Mouse (Mus musculus) spleen, postnatal 36 days (tissue): ENCODE measurements around the gene Mup6.
"Not testable (repeated sequence)": the region's sequence is repeated elsewhere in the genome, so short reads cannot be mapped to it uniquely, and the experiment has no call there.

Experiments
- DNase-seq, 2 experiments: peaks; one replicate each; pipeline ENCODE4 v3.0.0; 2022; ENCODE audit warnings: low spot score in 2 of 2, mixed read lengths in 1 of 2

Mup6 gene

DNA sequence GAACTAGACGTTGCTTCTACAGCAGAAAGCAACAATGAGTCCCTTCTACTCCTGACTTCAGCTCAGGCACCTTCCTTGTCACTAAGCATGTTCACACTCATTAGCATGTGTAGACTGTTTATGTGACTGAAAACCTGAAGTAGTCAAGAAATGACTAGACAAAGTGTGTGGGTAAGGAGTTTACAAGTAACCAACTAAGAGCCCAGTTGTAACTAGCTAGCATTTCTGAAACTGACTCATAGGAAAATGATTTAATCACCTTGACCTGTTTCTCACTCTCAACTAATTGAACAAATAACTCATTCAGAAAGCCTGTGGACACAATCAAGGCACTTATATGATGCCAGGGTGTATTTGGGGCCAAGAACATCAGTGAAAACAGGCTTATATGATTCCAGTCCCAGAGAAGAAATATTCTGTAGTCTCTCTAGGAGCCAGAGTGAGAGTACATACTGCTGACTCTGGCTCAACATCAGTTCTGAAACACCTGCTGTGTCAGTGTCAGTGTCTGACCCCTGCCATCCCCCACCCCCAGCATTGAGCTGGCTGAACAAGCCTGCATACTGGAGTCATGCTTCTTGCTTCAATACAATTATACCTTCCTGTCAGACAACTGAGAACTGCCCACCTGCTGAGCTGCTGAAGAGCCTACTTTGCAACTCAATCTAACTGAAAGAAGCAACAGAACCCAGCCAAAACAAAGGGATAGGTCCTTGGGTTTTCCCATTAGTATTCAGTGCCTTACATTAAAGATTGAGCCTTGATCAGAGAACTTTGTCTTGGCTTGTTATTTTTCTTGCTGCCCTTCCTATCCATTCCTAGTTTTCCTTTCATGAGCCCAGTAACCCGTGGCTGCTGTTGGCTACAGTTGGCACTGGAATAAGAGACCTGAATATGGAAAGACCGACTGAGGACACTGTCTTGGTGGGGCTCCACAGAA lies at the start of gene Mup6:
Gene Mup6 (plus strand): TSS at position 890 of the 940 bp plus-strand sequence.
- DNase-seq, result no peak

DNA sequence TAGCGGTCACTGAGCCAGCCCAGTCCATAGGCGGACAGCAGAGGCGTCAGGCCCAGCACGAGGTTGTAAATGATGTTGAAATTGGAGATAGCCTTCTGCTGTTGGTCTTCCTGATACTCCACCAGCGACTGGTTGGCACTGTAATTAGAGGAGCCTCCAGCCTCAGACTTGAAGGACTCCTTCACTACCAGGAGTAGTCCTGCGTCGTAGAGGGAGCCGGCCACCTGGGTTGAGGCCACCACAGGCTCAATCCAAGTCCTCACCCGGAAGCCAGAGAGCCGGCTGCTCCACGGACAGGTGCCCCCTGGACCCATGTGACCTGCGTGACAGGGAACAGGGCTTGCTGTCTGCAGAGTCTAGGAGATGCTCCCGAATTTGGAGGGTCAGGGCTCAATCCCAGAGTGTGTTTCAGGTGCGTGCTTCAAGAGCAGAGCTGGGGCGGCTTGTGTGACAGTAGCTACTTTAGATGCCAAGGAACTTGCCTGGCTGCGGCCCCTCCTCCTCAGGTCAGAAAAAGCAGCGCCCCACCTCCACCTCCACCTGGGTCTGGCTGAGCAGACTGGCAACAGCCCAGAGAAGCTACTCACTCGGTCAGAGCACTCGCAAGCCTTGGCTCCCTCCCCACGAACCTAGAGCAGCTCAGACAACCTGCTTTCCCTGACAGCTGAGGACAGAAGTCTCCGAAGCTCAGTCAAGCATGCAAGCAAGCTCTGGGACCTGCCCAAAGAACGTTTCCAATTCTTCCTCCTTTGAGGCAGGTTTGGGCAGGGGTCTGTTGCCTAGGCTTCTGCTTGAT lies 49.3 kb upstream of the Mup6 start, which contains the start of gene Slc46a2:
Gene Slc46a2 (minus strand): TSS at position 449 of the 796 bp plus-strand sequence.
- no peak for DNase-seq

DNA sequence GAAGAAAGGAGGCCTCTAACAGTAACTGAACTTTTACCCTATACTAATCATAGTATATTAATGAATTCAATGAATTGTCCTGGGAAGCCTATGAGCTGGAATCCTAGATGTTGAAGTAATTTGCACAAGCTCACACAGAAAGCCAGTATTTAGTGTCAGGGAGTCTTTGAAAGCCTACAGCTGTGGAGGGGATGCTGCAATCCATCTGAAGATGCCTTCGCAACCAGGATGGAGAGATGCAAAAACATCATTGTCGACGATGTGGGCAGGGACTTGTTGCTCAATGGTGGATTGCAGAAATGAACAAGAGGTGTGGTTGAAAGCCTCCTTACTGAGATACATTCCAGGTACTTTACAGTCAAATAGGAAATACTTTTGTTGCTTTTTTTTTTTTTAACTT lies 46.1 kb upstream of the Mup6 start:
- no peak for DNase-seq

DNA sequence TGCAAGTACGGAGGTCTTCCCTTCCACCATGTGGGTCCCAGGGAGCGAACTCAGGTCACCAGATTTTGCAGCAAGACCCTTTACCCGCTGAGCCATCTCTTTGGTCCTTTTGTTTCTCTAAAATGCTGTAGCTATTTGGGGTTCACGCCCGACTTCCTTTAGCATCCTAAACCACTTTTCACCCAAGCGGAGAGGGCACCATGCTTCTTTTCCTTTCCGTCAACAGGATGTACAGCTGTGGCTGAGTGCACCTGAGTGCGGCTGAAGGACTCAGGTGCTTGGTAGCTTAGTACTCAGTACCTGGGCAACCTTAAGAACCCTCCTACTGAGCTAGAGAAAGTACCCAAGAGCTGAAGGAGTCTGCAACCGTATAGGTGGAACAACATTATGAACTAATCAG lies 39.0 kb upstream of the Mup6 start:
- peak; percentile 51 to 56 for DNase-seq

DNA sequence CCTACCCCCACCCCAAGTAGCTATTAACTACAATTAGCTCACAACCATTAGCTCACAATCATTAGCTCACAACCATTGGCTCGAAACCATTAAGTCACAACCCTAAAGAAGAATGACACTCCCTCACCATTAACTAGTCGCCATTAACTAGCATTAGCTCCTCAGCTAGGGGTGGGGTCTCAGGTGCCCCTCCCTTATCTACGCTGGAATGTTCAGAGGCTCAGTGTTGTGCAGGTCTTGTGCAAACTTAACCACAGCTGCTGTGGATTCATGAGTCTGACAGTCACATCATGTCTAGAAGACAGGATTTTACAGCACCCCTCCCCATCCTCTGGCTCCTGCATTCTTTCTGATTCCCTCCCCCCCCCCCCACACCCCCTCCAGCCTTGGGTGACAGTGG lies 36.4 kb upstream of the Mup6 start:
- no peak for DNase-seq

DNA sequence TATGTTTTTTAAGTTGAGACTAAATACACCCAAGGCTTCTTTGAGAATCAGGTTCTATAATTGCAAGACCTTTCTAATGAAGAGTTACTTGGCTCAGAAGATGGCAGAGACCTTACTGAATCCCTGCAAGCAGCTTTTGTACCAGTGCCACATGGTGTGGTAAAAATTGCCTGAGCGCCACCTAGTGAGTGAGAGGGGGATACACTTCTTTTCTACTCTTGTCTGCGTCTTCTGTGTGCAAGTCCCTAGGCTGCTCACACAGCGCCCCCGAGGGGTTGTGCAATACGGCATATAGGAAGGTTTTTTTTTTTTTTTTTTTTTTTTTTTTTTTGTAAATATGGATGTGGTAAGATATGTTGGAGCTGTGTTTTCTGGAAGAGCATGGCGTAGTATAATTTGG lies 35.7 kb upstream of the Mup6 start:
- peak; percentile 78 to 82 for DNase-seq

DNA sequence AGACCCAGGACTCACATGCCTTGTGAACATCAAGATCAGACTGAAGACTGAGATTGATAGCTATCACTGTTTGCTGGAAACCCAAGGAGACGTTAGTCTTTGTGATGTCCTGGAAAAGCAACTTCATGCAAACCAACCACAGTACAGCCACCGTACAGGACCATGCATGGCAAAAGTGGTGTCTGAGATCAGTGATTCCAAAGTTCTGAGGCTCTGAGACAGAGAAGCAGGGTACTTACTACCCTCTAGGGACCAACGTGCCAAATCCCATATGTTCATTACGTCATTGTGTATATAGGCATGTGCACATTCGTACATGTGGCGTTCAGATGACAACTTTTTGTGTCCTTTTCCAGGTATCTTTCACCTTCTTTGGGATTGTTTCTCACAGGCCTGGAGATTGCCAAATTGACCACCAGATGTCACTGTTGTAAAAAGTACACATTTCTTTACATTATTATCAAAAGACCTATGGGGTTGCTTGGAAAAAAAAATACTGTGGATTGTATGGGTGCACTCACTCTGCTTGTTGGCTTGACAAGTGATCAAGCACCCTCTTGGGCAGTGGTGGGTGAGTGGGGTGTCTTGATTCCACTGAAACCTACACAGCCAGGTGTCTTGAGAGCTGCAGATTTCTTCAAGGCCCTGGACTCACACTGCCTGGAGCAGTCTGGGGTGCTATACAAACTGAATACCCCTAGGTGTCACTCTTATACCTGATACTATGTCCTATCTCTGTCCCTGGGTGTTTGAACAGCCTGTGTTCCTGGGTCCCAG lies 31.4 kb upstream of the Mup6 start:
- DNase-seq, result peak in 1 of 2 experiments; percentile 6

DNA sequence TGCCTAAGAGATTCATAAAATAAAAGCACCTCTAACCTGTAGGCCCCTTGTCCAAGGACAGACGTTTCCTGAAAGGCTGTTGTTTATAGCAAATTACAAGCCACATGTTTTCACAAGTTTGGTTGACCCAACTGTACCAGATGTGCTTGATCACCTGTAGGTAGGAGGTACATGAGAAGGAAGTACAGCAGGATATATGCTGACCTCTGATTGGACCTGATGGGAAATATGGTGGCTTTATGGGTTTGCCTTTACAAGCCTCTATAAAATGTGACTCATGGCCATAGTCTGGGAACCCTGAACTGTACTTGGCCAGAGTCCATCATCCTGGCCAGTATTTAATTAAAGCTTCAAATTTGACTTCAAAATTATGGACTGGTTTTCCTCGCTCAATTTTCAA lies 26.6 kb upstream of the Mup6 start:
- DNase-seq, result no peak

DNA sequence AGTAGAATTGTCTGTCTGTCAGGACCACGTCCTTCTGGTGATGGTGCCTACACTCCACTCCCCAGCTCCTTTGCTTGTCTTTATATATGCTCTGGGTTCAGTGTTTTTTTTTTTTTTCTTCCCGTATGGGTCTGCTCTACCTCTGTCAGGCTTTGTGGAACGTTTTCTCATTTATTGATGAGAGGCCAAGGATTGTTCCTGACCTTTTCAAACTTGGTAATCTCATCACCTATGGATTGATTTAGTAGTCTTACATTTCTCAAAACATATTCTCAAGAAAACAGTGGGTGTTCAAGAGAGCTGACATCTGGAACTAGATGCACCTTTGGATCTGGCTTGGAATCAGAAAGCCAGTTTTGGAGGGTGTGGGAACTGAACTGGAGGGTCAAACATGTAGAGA lies 3.5 kb upstream of the Mup6 start, which contains the start of gene Mup4:
Gene Mup4 (minus strand): TSS at position 101 of the 400 bp plus-strand sequence.
- DNase-seq, result no peak

DNA sequence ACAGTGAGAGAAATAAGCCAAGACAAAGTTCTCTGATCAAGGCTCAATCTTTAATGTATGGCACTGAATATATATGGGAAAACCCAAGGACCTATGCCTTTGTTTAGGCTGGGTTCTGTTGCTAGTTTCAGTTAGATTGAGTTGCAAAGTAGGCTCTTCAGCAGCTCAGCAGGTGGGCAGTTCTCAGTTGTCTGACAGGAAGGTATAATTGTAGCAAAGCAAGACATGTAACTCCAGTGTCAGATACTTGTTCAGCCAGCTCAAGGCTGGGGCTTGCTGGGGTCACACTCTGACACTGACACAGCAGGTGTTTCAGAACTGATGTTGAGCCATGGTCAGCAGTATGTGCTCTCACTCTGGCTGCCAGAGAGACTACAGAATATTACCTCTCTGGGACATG lies 33.8 kb downstream of the Mup6 start:
- DNase-seq, result not testable (repeated sequence)

DNA sequence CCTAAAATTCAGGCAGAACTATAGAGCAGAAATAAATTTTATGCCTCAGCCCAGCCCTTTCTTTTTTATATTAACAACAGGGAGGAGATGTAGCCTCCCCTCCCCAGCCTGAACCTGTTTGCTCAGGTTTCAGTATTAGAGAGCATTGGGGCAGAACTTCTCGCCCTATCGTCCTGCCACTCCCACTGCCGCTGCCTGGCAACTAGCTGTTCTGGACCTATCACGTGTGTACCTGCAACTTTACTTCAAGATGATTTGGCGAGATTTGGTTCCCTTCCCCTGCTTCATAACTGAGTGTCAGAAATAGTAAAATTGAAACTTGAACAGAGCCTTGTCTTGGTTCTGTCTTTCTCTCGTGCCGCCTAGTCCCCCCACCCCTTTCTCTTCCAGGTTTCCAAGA lies 56.0 kb downstream of the Mup6 start:
- DNase-seq, result not testable (repeated sequence)

DNA sequence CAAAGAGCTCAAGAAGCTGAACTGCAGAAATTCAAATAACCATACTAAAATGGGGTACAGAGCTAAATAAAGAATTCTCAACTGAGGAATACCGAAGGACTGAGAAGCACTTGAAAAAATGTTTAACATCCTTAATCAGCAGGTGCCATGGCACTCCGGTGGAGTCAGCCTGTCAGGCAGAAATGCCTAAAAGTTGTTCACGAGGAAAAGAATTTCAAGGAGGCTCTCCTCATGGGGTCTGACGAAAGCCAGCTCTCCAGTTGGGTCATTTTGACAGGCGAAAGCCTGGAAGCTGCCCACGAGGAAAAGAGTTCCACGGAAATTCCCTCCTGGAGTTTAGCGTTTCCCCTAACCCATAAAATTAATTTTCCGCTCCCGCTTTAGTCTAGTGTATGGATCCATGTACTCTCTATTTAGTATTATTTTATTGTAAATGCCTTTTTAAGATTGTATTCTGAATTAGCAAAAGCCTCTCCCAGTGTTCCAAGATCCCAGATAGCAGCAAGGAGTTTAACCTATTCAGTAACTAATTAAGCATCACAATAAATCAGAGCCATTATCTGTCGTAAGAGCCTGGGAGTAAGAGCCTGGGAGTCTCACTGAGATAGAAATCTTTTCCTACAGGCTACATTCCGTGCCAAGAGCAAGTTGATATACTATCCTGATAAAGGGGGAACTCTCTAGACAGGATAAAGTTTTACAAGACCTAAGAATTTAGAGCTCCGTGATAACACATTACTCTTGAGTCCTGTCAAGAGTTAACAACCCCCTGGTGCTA lies 65.4 kb downstream of the Mup6 start:
- not testable (repeated sequence) for DNase-seq
